Mouse (Mus musculus) embryonic facial prominence, embryonic 14.5 days (tissue): ENCODE measurements around the gene Dnah7a. TPM values are rescaled to one million over a fixed set of nuclear protein-coding genes. Genes with fewer than 3 reads are reported as not detected.
"Not testable (repeated sequence)": the region's sequence is repeated elsewhere in the genome, so short reads cannot be mapped to it uniquely, and the experiment has no call there.

Experiments
- ATAC-seq: fragments of 200-750 bp; cut with Nextera tagmentation; 2 replicates; pipeline ENCODE4 v1.8.0; 2017; ENCODE audit warnings: low read depth, moderate number of reproducible peaks, moderate TSS enrichment
- DNase-seq: peaks from one replicate; pipeline ENCODE4 v3.0.0-alpha.2; 2015; ENCODE audit warnings: low spot score
- H3K27ac ChIP-seq: fragments of 300-500 bp; sonication (generic); replicated peaks from 2 replicates; pipeline ENCODE4 v1.5.1; 2014; ENCODE audit warnings: low read depth, mild to moderate bottlenecking, low read length, moderate library complexity
- H3K27me3 ChIP-seq: fragments of 300-500 bp; sonication (generic); replicated peaks from 2 replicates; pipeline ENCODE4 v1.6.1; 2014; ENCODE audit warnings: low read length; ENCODE audit not compliant: control insufficient read depth, insufficient read depth
- H3K36me3 ChIP-seq: fragments of 300-500 bp; sonication (generic); 2 replicates; pipeline ENCODE4 v1.6.1; 2014; ENCODE audit warnings: low read length, mixed read lengths; ENCODE audit not compliant: control insufficient read depth, insufficient read depth
- H3K4me1 ChIP-seq: fragments of 300-500 bp; sonication (generic); 2 replicates; pipeline ENCODE4 v1.6.1; 2014; ENCODE audit warnings: antibody characterized with exemption, low read length; ENCODE audit not compliant: control insufficient read depth, insufficient read depth
- H3K4me2 ChIP-seq: fragments of 300-500 bp; sonication (generic); 2 replicates; pipeline ENCODE4 v1.6.1; 2014; ENCODE audit warnings: low read depth, mild to moderate bottlenecking, low read length, moderate library complexity, mixed read lengths
- H3K4me3 ChIP-seq: fragments of 300-500 bp; sonication (generic); 2 replicates; pipeline ENCODE4 v1.5.1; 2014; ENCODE audit warnings: low read depth, mild to moderate bottlenecking, low read length
- H3K9ac ChIP-seq: fragments of 300-500 bp; sonication (generic); 2 replicates; pipeline ENCODE4 v1.6.1; 2014; ENCODE audit warnings: low read depth, mild to moderate bottlenecking, low read length, moderate library complexity, mixed read lengths
- H3K9me3 ChIP-seq: fragments of 300-500 bp; sonication (generic); 2 replicates; pipeline ENCODE4 v1.6.1; 2016; ENCODE audit warnings: low read length; ENCODE audit not compliant: control insufficient read depth
- WGBS: fragments of 180-500 bp; shearing (Covaris S2); extraction: QIAGEN DNeasy Blood & Tissue Kit; methylation state at CpG from one replicate; pipeline ENCODE4 v1.1.7; 2014; 5-methylcytosine and 5-hydroxymethylcytosine counted together
- polyA plus RNA-seq: library from polyadenylated mRNA; unstranded; fragments of >200 nt; fragmentation: Nextera tagmentation; extraction: Ambion mirVana; gene quantifications from 2 replicates; pipeline ENCODE4 v1.2.1, GENCODE M21; 2014

The Dnah7a gene
- polyA plus RNA-seq, 1 experiment from 2014 or later = 1.8 TPM

- Histone ChIP-seq H3K9me3 (no peaks in the 10 kb centered on the region), H3K4me2 (no peak overlapping the region), H3K4me3 (no peak overlapping the region), H3K36me3 (no peaks in the 10 kb centered on the region), H3K9ac (no peak overlapping the region), H3K4me1 (no peaks in the 10 kb centered on the region), H3K27me3 (no peaks in the 10 kb centered on the region), H3K27ac (peak overlapping the region; percentile 39; the same call in 1 of the 2 replicates)
- ATAC-seq = no peak
- peak; percentile 89 for DNase-seq
- 2% methylated on average over 4 of the region's 4 CpGs for WGBS
These were observed 8.9 kb upstream of the Dnah7a start for GRCm38 (mm10) chr1:53715446-53715845.

GRCm38 (mm10) chr1:53713383-53713782, 6.8 kb upstream of the Dnah7a start:
- not testable (repeated sequence) for ATAC-seq, DNase-seq, H3K36me3 ChIP-seq, H3K4me3 ChIP-seq, H3K9me3 ChIP-seq, H3K4me1 ChIP-seq, H3K4me2 ChIP-seq, H3K27ac ChIP-seq, H3K27me3 ChIP-seq, H3K9ac ChIP-seq
- WGBS = 20% methylated on average over 2 of the region's 3 CpGs

DNA sequence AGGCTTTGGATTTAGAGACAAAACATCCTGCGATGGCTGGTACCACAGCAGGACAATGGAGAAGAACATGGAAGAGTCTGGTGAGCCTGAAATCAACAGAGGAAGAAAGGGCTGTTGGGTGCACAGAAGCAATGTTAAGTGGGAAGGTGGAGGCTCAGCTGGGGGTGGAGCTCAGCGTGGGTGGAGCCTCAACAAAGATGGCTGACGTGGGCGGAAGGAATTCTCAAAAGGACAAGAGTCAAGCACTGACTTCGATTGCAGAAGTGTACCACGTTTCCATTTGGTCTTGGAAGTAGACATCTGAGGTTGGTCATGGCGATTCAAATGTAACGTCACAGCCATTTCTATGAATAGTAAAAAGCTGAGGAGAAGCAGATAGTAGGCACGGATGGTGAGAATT, 4.5 kb upstream of the Dnah7a start:
- no peak overlapping the region for H3K9ac ChIP-seq
- H3K4me1 ChIP-seq = no peaks in the 10 kb centered on the region
- WGBS = 87% methylated on average over 9 of the region's 9 CpGs
- H3K36me3 ChIP-seq = no peaks in the 10 kb centered on the region
- H3K4me3 ChIP-seq = no peak overlapping the region
- ATAC-seq (no peak), DNase-seq (no peak)
- H3K4me2 ChIP-seq = no peak overlapping the region
- H3K27ac ChIP-seq = no peak overlapping the region
- no peaks in the 10 kb centered on the region for H3K9me3 ChIP-seq
- H3K27me3 ChIP-seq = no peaks in the 10 kb centered on the region

DNA sequence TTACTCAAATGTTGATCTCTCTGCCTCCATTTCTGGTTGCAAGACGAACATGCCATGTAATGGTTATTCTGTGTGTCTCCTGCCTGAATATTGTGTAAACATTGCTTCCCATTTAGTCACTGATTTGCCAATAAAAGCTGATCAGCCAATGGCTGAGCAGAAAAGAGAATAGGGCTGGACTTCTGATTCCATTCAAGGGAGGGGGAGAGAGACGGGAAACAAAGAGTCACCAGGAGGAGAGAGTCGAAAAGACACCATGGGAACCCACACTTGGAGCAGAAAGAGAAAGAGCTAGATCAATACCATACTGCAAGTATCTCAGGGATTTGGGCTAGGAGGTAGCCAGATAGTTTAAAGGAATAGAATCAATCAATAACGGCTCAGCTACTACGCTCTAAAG, 3.0 kb upstream of the Dnah7a start:
- not testable (repeated sequence) for H3K9ac ChIP-seq, ATAC-seq, H3K27ac ChIP-seq, H3K27me3 ChIP-seq, H3K36me3 ChIP-seq, DNase-seq, H3K4me2 ChIP-seq, H3K4me3 ChIP-seq, H3K4me1 ChIP-seq, H3K9me3 ChIP-seq
- WGBS = 76% methylated on average over 5 of the region's 5 CpGs

GRCm38 (mm10) chr1:53704164-53704563, 2.4 kb downstream of the Dnah7a start:
- Histone ChIP-seq H3K9me3 (no peaks in the 10 kb centered on the region), H3K4me2 (no peak overlapping the region), H3K9ac (no peak overlapping the region), H3K4me3 (no peak overlapping the region), H3K27ac (no peak overlapping the region), H3K36me3 (no peaks in the 10 kb centered on the region), H3K27me3 (no peaks in the 10 kb centered on the region), H3K4me1 (no peaks in the 10 kb centered on the region)
- DNase-seq = no peak
- 87% methylated on average over 5 of the region's 5 CpGs for WGBS
- ATAC-seq = no peak

DNA sequence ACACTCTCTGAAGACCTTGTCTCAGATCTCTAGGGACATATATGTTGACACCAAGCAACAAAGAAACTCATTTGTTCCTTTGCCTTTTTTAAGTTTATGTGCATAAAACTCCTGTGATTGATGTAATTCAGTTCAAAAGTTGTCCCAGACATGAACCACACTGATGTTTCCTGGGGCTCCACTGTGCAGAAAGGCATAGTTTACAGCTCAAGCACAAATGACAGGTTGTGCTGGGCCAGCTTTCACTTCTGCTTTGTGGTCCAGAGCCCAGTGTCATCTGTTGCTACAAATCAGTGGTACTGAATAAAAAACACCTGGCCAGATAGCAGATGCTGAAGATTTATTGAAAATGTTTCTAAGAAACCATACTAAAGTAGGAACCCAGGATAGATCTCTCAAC, 42.3 kb downstream of the Dnah7a start:
- H3K27ac ChIP-seq, H3K36me3 ChIP-seq, H3K4me1 ChIP-seq, DNase-seq, H3K9ac ChIP-seq, H3K27me3 ChIP-seq, H3K4me3 ChIP-seq, ATAC-seq, H3K9me3 ChIP-seq, H3K4me2 ChIP-seq: not testable (repeated sequence)

- H3K4me3 ChIP-seq = no peak overlapping the region
- no peak overlapping the region for H3K9ac ChIP-seq
- H3K36me3 ChIP-seq = no peaks in the 10 kb centered on the region
- H3K4me1 ChIP-seq = no peaks in the 10 kb centered on the region
- ATAC-seq = no peak
- no peak overlapping the region for H3K27ac ChIP-seq
- no peaks in the 10 kb centered on the region for H3K27me3 ChIP-seq
- H3K4me2 ChIP-seq = no peak overlapping the region
- DNase-seq = no peak
- H3K9me3 ChIP-seq = no peaks in the 10 kb centered on the region
- 54% methylated on average over 8 of the region's 8 CpGs for WGBS
These were observed 66.5 kb downstream of the Dnah7a start for GRCm38 (mm10) chr1:53639865-53640794.

GRCm38 (mm10) chr1:53635641-53636040, 70.9 kb downstream of the Dnah7a start:
- H3K9me3 ChIP-seq, H3K27me3 ChIP-seq, H3K27ac ChIP-seq, DNase-seq, ATAC-seq, H3K4me2 ChIP-seq, H3K4me1 ChIP-seq, H3K9ac ChIP-seq, H3K36me3 ChIP-seq, H3K4me3 ChIP-seq: not testable (repeated sequence)
- WGBS = 48% methylated on average over 2 of the region's 2 CpGs

DNA sequence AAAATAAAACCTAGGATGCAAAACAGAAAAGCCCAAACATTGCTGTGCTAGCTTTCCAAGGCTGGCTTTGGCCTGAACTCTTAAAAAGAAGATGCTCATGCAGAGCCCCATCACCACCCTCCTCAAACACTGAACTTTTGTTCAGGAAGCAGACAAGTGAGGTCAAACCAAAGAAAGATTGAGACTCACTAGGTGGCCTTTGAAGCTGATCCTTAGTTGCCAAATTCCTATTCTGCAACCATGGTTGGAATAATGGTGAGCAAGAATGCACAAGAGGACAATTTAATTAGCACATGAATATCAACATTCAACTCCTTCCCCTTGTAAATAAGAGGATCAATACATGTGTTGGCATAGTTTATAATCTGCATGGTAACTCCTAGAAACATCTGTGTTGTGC, 74.5 kb downstream of the Dnah7a start:
- H3K27ac ChIP-seq, H3K9ac ChIP-seq, ATAC-seq, H3K4me3 ChIP-seq, H3K4me2 ChIP-seq, H3K4me1 ChIP-seq, DNase-seq, H3K36me3 ChIP-seq, H3K27me3 ChIP-seq, H3K9me3 ChIP-seq: not testable (repeated sequence)
